Mouse (Mus musculus): ENCODE measurements around the gene Scai. TPM values are rescaled to one million over a fixed set of nuclear protein-coding genes. Genes with fewer than 3 reads are reported as not detected.
A peak's percentile ranks its signal among the peaks of the same experiment; 100 is the strongest.

The Scai gene
- polyA plus RNA-seq, 1 experiment from 2014 or later, result 5.4 TPM

GRCm38 (mm10) chr2:39219034-39219433, 28.5 kb upstream of the Scai start:
- no peak overlapping the region for H3K9ac ChIP-seq (ENCODE audit: low read depth, low read length)
- DNase-seq (ENCODE audit: low spot score), result no peak
- no peaks in the 10 kb centered on the region for H3K4me1 ChIP-seq (replicated peaks; ENCODE audit: insufficient read depth, low read length)
- ATAC-seq (replicated peaks; ENCODE audit: low FRiP score, low read depth), result no peak
- H3K27me3 ChIP-seq (ENCODE audit: insufficient read depth, low read length), result no peaks in the 10 kb centered on the region
- no peak overlapping the region for H3K4me2 ChIP-seq (ENCODE audit: low read length)
- no peaks in the 10 kb centered on the region for H3K9me3 ChIP-seq (replicated peaks; ENCODE audit: low read length)
- H3K27ac ChIP-seq, result no peak overlapping the region
- 95% methylated on average over 3 of the region's 3 CpGs for WGBS
- H3K4me3 ChIP-seq (replicated peaks; ENCODE audit: low read depth, low read length), result no peak overlapping the region
- TF ChIP-seq CTCF (IDR thresholded peaks at IDR 0.05; ENCODE audit: low read depth), result no peak
- H3K36me3 ChIP-seq (ENCODE audit: insufficient read depth, low read length), result no peaks in the 10 kb centered on the region

- Histone ChIP-seq H3K9ac (ENCODE audit: low read depth, low read length) (no peak overlapping the region), H3K4me1 (replicated peaks; ENCODE audit: insufficient read depth, low read length) (no peaks in the 10 kb centered on the region), H3K36me3 (ENCODE audit: insufficient read depth, low read length) (no peaks in the 10 kb centered on the region), H3K9me3 (replicated peaks; ENCODE audit: low read length) (no peaks in the 10 kb centered on the region), H3K4me3 (replicated peaks; ENCODE audit: low read depth, low read length) (no peak overlapping the region), H3K27me3 (ENCODE audit: insufficient read depth, low read length) (no peaks in the 10 kb centered on the region), H3K27ac (no peak overlapping the region), H3K4me2 (ENCODE audit: low read length) (no peak overlapping the region)
- ATAC-seq (replicated peaks; ENCODE audit: low FRiP score, low read depth) (no peak), DNase-seq (ENCODE audit: low spot score) (no peak)
- no peak for TF ChIP-seq CTCF (IDR thresholded peaks at IDR 0.05; ENCODE audit: low read depth)
- 96% methylated on average over 4 of the region's 4 CpGs for WGBS
Observed at GRCm38 (mm10) chr2:39217150-39217549, 26.6 kb upstream of the Scai start.

GRCm38 (mm10) chr2:39210738-39211137, 20.2 kb upstream of the Scai start:
- Histone ChIP-seq H3K27ac (no peak overlapping the region), H3K4me1 (replicated peaks; ENCODE audit: insufficient read depth, low read length) (no peaks in the 10 kb centered on the region), H3K27me3 (ENCODE audit: insufficient read depth, low read length) (no peaks in the 10 kb centered on the region), H3K9me3 (replicated peaks; ENCODE audit: low read length) (no peaks in the 10 kb centered on the region), H3K4me3 (replicated peaks; ENCODE audit: low read depth, low read length) (no peak overlapping the region), H3K36me3 (ENCODE audit: insufficient read depth, low read length) (no peaks in the 10 kb centered on the region), H3K9ac (ENCODE audit: low read depth, low read length) (no peak overlapping the region), H3K4me2 (ENCODE audit: low read length) (no peak overlapping the region)
- ATAC-seq (replicated peaks; ENCODE audit: low FRiP score, low read depth) (no peak), DNase-seq (ENCODE audit: low spot score) (no peak)
- WGBS, result 88% methylated on average over 4 of the region's 4 CpGs
- TF ChIP-seq CTCF (IDR thresholded peaks at IDR 0.05; ENCODE audit: low read depth), result no peak

GRCm38 (mm10) chr2:39203359-39203758, 12.8 kb upstream of the Scai start:
- no peaks in the 10 kb centered on the region for H3K9me3 ChIP-seq (replicated peaks; ENCODE audit: low read length)
- no peak overlapping the region for H3K4me3 ChIP-seq (replicated peaks; ENCODE audit: low read depth, low read length)
- ATAC-seq (replicated peaks; ENCODE audit: low FRiP score, low read depth) (no peak), DNase-seq (ENCODE audit: low spot score) (no peak)
- H3K9ac ChIP-seq (ENCODE audit: low read depth, low read length), result no peak overlapping the region
- WGBS, result 100% methylated on average over 2 of the region's 2 CpGs
- no peak overlapping the region for H3K27ac ChIP-seq
- no peak overlapping the region for H3K4me2 ChIP-seq (ENCODE audit: low read length)
- no peaks in the 10 kb centered on the region for H3K4me1 ChIP-seq (replicated peaks; ENCODE audit: insufficient read depth, low read length)
- TF ChIP-seq CTCF (IDR thresholded peaks at IDR 0.05; ENCODE audit: low read depth), result no peak
- H3K36me3 ChIP-seq (ENCODE audit: insufficient read depth, low read length), result peaks cover 8% of the 10 kb centered on the region; the same call in 1 of the 2 replicates
- no peaks in the 10 kb centered on the region for H3K27me3 ChIP-seq (ENCODE audit: insufficient read depth, low read length)

GRCm38 (mm10) chr2:39194809-39195208, 4.3 kb upstream of the Scai start:
- peaks cover 3% of the 10 kb centered on the region; the same call in 1 of the 2 replicates for H3K36me3 ChIP-seq (ENCODE audit: insufficient read depth, low read length)
- H3K9ac ChIP-seq (ENCODE audit: low read depth, low read length), result no peak overlapping the region
- H3K27me3 ChIP-seq (ENCODE audit: insufficient read depth, low read length), result no peaks in the 10 kb centered on the region
- no peak overlapping the region for H3K4me3 ChIP-seq (replicated peaks; ENCODE audit: low read depth, low read length)
- DNase-seq (ENCODE audit: low spot score) (no peak), ATAC-seq (replicated peaks; ENCODE audit: low FRiP score, low read depth) (no peak)
- no peaks in the 10 kb centered on the region for H3K9me3 ChIP-seq (replicated peaks; ENCODE audit: low read length)
- WGBS, result 97% methylated on average over 2 of the region's 2 CpGs
- no peak for TF ChIP-seq CTCF (IDR thresholded peaks at IDR 0.05; ENCODE audit: low read depth)
- no peak overlapping the region for H3K27ac ChIP-seq
- no peak overlapping the region for H3K4me2 ChIP-seq (ENCODE audit: low read length)
- 0 out of 2 replicates have a peak, but pooled peaks cover 1% of the 10 kb centered on the region for H3K4me1 ChIP-seq (replicated peaks; ENCODE audit: insufficient read depth, low read length)

GRCm38 (mm10) chr2:39189961-39190560, 473 bp downstream of the Scai start:
- Histone ChIP-seq H3K27ac (peak overlapping the region; percentile 92), H3K36me3 (ENCODE audit: insufficient read depth, low read length) (no peaks in the 10 kb centered on the region), H3K4me1 (replicated peaks; ENCODE audit: insufficient read depth, low read length) (0 out of 2 replicates have a peak, but pooled peaks cover 6% of the 10 kb centered on the region), H3K9ac (ENCODE audit: low read depth, low read length) (peak overlapping the region; percentile 87), H3K27me3 (ENCODE audit: insufficient read depth, low read length) (no peaks in the 10 kb centered on the region), H3K9me3 (replicated peaks; ENCODE audit: low read length) (no peaks in the 10 kb centered on the region), H3K4me3 (replicated peaks; ENCODE audit: low read depth, low read length) (peak overlapping the region; percentile 94), H3K4me2 (ENCODE audit: low read length) (peak overlapping the region; percentile 77)
- WGBS, result under 1% methylated on average over 39 of the region's 39 CpGs
- no peak for ATAC-seq (replicated peaks; ENCODE audit: low FRiP score, low read depth)
- TF ChIP-seq CTCF (IDR thresholded peaks at IDR 0.05; ENCODE audit: low read depth), result no peak
- DNase-seq (ENCODE audit: low spot score), result peak; percentile 68

DNA sequence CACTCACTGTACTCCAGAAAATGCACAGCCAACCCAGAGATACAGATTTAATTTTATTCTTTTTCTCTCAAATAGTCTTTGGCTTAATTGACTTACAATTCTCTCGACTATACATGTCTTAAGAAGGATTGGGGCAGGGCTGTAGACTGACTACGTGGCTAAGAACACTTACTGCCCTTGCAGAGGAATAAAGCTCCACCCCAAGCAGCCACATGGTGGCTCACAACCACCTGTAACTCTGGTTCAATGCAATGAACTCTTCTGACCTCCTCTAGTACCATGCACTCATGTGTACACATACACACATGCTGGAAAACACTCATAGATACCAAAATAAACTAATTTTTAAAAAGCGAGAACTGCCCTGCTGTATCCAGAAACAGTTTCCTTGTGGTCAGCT, 4.6 kb downstream of the Scai start:
- Histone ChIP-seq H3K9ac (ENCODE audit: low read depth, low read length) (no peak overlapping the region), H3K4me3 (replicated peaks; ENCODE audit: low read depth, low read length) (no peak overlapping the region), H3K9me3 (replicated peaks; ENCODE audit: low read length) (no peaks in the 10 kb centered on the region), H3K27me3 (ENCODE audit: insufficient read depth, low read length) (no peaks in the 10 kb centered on the region), H3K4me2 (ENCODE audit: low read length) (no peak overlapping the region), H3K4me1 (replicated peaks; ENCODE audit: insufficient read depth, low read length) (0 out of 2 replicates have a peak, but pooled peaks cover 6% of the 10 kb centered on the region), H3K36me3 (ENCODE audit: insufficient read depth, low read length) (no peaks in the 10 kb centered on the region), H3K27ac (no peak overlapping the region)
- WGBS, result 77% methylated on average over 3 of the region's 3 CpGs
- ATAC-seq (replicated peaks; ENCODE audit: low FRiP score, low read depth), result no peak
- DNase-seq (ENCODE audit: low spot score), result no peak
- peak; percentile 12; the same call in 1 of the 2 replicates for TF ChIP-seq CTCF (IDR thresholded peaks at IDR 0.05; ENCODE audit: low read depth)

All from kidney, postnatal 0 days (tissue).